Mouse (Mus musculus): ENCODE results near the gene Timmdc1.

GRCm38 (mm10) chr16:38471697-38472506, 50.6 kb downstream of the Timmdc1 start:
- no peak for TF ChIP-seq POLR2A (IDR thresholded peaks at IDR 0.05; ENCODE audit: control insufficient read depth, extremely low read depth, insufficient read depth, low read length, poor library complexity)
- TF ChIP-seq CTCF (IDR thresholded peaks at IDR 0.05; ENCODE audit: borderline replicate concordance, control insufficient read depth, extremely low read depth, insufficient read depth, low read length, poor library complexity), result no peak

Measured in thymus, adult 2 months (tissue).